Mouse (Mus musculus) liver, adult 2 months (tissue): ENCODE results near the gene Zfp850. TPM values are rescaled to one million over a fixed set of nuclear protein-coding genes. Genes with fewer than 3 reads are reported as not detected.

Experiments used
- DNase-seq: peaks from one replicate; pipeline ENCODE4 v3.0.0-alpha.2; 2011; ENCODE audit warnings: low read depth, low spot score; ENCODE audit errors: extremely low read depth
- H3K27ac ChIP-seq: fragments of 200-500 bp; replicated peaks from 2 replicates; pipeline ENCODE4 v1.5.1; 2012; ENCODE audit warnings: low read depth, mild to moderate bottlenecking, control low read depth, inconsistent platforms, low read length; ENCODE audit not compliant: insufficient read depth
- H3K27me3 ChIP-seq: fragments of 200-500 bp; 2 replicates; pipeline ENCODE4 v1.6.1; 2012; ENCODE audit warnings: mild to moderate bottlenecking, moderate library complexity, low read length, inconsistent platforms; ENCODE audit not compliant: control insufficient read depth, insufficient read depth
- H3K36me3 ChIP-seq: fragments of 200-500 bp; 2 replicates; pipeline ENCODE4 v1.6.1; 2012; ENCODE audit warnings: low read length, inconsistent platforms; ENCODE audit not compliant: control insufficient read depth, insufficient read depth
- H3K4me1 ChIP-seq: fragments of 200-500 bp; 2 replicates; pipeline ENCODE4 v1.6.1; 2011; ENCODE audit warnings: low read length; ENCODE audit not compliant: control insufficient read depth, insufficient read depth
- H3K4me3 ChIP-seq: fragments of 200-500 bp; 2 replicates; pipeline ENCODE4 v1.5.1; 2011; ENCODE audit warnings: low read depth, mild to moderate bottlenecking, control low read depth, low read length, moderate library complexity; ENCODE audit not compliant: insufficient read depth
- H3K79me2 ChIP-seq: fragments of 200-500 bp; 2 replicates; pipeline ENCODE4 v1.6.1; 2012; ENCODE audit warnings: inconsistent platforms, mild to moderate bottlenecking, low read length, moderate library complexity; ENCODE audit not compliant: control insufficient read depth, insufficient read depth
- H3K9ac ChIP-seq: fragments of 200-500 bp; 2 replicates; pipeline ENCODE4 v1.6.1; 2012; ENCODE audit warnings: low read depth, mild to moderate bottlenecking, control low read depth, inconsistent platforms, low read length
- CTCF ChIP-seq: fragments of 200-500 bp; IDR thresholded peaks from 2 replicates; pipeline ENCODE4 v1.5.1; 2011; ENCODE audit warnings: low read depth, low read length, control low read depth
- POLR2A ChIP-seq: fragments of 200-500 bp; IDR thresholded peaks from 2 replicates; pipeline ENCODE4 v1.6.1; 2011; ENCODE audit warnings: low read length, control low read depth; ENCODE audit not compliant: insufficient read depth; ENCODE audit errors: extremely low read depth
- WGBS: fragments of 180-500 bp; shearing (Covaris S2); methylation state at CpG from one replicate; pipeline ENCODE4 v1.1.7; 2018; 5-methylcytosine and 5-hydroxymethylcytosine counted together
- polyA plus RNA-seq: library from polyadenylated mRNA; depleted of rRNA; stranded (reverse); fragments of >200 nt; gene quantifications from 2 replicates; pipeline ENCODE4 v1.2.3, GENCODE M21; 2012; rRNA removed
- total RNA-seq: library from RNA; depleted of rRNA; stranded (reverse); fragments of >200 nt; gene quantifications from 2 replicates; pipeline ENCODE4 v1.2.3, GENCODE M21; 2014; rRNA removed

Zfp850 gene
- 0.28 and 0.54 TPM in 2 replicates for total RNA-seq
- polyA plus RNA-seq = 0.02 TPM in 1 of 2 replicates, not detected in the other

DNA sequence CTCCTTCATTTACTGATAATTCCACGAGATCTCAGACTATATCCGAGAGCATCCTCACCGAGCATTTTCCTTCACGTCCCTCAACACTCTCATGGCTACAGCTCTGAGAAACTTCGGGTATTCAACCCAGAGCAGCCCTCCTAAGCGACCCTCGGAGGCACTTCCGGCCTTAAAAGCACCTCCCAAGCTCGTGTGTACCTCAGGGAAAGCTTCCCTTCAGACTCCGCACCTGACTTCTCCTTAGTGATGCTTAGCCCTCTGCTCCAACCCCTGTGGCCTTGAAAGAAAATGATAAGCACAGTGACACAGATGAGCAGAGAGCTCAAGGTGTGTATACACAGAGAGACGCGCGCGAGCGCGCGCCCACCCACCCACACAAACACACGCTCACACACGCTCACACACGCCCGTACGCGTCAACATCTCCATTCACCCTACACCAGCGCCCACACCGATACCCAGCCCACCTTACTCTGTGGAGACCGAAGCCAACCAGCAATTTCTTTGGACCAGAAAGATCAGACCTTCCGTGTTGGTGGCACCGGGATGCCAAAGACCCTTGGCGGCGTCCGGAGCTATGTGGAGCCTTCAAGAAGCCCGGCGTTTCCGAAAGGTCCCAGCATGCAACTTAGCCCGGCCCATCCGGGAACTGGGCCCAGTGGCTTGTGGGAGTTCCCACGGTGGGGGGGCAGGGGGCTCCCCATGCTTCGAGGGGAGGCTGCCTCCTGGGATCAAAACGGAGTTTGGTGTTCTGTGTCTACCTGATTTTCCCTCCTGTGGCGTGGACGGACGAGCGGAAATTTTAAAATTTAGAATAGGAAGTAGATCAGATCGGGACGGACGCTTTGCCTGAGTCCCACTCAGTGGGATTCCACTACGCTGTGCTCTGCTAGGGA, at the start of gene Zfp850:
Gene Zfp850, minus strand, starts transcription at position 567 of the 896 bp plus-strand sequence.
- DNase-seq = peak; percentile 7
- no peaks in the 10 kb centered on the region for H3K36me3 ChIP-seq
- H3K9ac ChIP-seq = peak within 1 kb of the TSS; percentile 69
- H3K79me2 ChIP-seq = no peaks in the 10 kb centered on the region
- H3K27me3 ChIP-seq = no peaks in the 10 kb centered on the region
- peak within 1 kb of the TSS; percentile 73 for H3K4me3 ChIP-seq
- no peak within 1 kb of the TSS for H3K27ac ChIP-seq
- H3K4me1 ChIP-seq = peaks cover 4% of the 10 kb centered on the region; the same call in 1 of the 2 replicates
- no peak for TF ChIP-seq POLR2A
- no peak for TF ChIP-seq CTCF
- 3% methylated on average over 47 of the region's 47 CpGs for WGBS

- TF ChIP-seq POLR2A = no peak
- TF ChIP-seq CTCF = no peak
- H3K9ac ChIP-seq = peak overlapping the region; percentile 82
- H3K79me2 ChIP-seq = no peaks in the 10 kb centered on the region
- WGBS = 67% methylated on average over 1 of the region's 1 CpGs
- H3K27ac ChIP-seq = peak overlapping the region; percentile 61
- no peak for DNase-seq
- H3K27me3 ChIP-seq = no peaks in the 10 kb centered on the region
- peak overlapping the region; percentile 0; the same call in 1 of the 2 replicates for H3K4me3 ChIP-seq
- peaks cover 17% of the 10 kb centered on the region for H3K4me1 ChIP-seq
- no peaks in the 10 kb centered on the region for H3K36me3 ChIP-seq
Observed at GRCm38 (mm10) chr7:28059972-28060371, 46.1 kb upstream of the Zfp850 start.

GRCm38 (mm10) chr7:28053046-28053930, 39.4 kb upstream of the Zfp850 start:
- Histone ChIP-seq H3K4me1 (peaks cover 19% of the 10 kb centered on the region; the same call in 1 of the 2 replicates), H3K4me3 (no peak overlapping the region), H3K79me2 (peaks cover 5% of the 10 kb centered on the region; the same call in 1 of the 2 replicates), H3K27ac (peak overlapping the region; percentile 97), H3K36me3 (peaks cover 3% of the 10 kb centered on the region), H3K27me3 (no peaks in the 10 kb centered on the region), H3K9ac (no peak overlapping the region; the same call in 1 of the 2 replicates)
- DNase-seq = peak; percentile 96
- TF ChIP-seq CTCF = no peak
- TF ChIP-seq POLR2A = no peak
- 14% methylated on average over 6 of the region's 6 CpGs for WGBS

GRCm38 (mm10) chr7:28050584-28050983, 36.7 kb upstream of the Zfp850 start:
- Histone ChIP-seq H3K9ac (no peak overlapping the region), H3K4me1 (peaks cover 19% of the 10 kb centered on the region; the same call in 1 of the 2 replicates), H3K27me3 (no peaks in the 10 kb centered on the region), H3K27ac (no peak overlapping the region), H3K79me2 (peaks cover 5% of the 10 kb centered on the region; the same call in 1 of the 2 replicates), H3K36me3 (peaks cover 21% of the 10 kb centered on the region), H3K4me3 (no peak overlapping the region)
- no peak for TF ChIP-seq CTCF
- no peak for TF ChIP-seq POLR2A
- 60% methylated on average over 17 of the region's 17 CpGs for WGBS
- no peak for DNase-seq

DNA sequence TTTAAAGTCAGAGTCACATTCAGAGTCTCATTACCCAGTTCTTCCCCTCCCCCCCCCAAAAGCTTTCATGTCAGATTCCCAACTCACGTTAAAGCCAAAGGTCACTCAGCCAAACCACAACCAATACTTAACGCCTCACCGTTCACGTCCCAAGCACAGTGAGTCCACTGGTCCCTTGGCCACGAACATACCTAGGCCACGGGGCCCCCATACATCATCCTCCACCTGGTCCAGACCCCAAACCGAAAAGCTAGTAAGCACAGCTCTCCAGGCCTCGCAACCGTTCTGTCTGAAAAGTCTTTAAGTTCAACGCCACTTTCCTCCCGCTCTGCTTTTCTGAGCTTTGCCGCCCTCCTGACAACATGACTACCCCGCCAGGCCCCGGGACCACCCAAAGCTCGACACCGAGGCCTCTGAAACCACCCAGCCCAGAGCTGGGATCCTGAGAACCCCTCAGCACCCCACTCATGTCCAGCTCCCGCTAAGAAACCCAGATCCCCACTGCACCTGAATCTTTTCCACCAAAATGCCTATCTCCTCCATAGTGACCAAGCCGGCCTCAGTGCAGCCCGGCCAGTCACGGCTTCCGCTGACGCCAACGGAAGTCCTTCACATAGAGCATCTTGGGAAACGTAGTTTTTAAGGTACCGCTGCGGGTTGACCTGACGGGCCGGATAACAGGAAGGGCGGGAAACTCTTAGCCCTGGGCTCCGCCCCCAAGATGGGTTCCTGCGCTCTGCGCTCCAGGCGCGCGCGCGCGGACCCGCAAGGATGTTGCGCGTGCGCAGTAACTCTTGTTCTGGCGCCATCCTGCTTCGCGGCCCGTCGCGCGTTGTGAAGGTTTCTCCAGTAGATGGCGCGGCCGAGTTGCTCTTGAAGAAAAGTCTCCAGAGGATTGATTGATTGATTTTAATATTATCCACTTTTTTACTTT, 35.8 kb upstream of the Zfp850 start, which contains the start of gene Psmc4:
Gene Psmc4, minus strand, starts transcription at position 626 of the 934 bp plus-strand sequence.
- H3K36me3 ChIP-seq = peaks cover 21% of the 10 kb centered on the region
- peak; percentile 71 for TF ChIP-seq POLR2A
- peak; percentile 89 for TF ChIP-seq CTCF

More for the DNA sequence above, 35.8 kb upstream of the Zfp850 start, which contains the start of gene Psmc4:
- H3K9ac ChIP-seq = peak within 1 kb of the TSS; percentile 89
- peak within 1 kb of the TSS; percentile 87 for H3K4me3 ChIP-seq
- peaks cover 5% of the 10 kb centered on the region; the same call in 1 of the 2 replicates for H3K79me2 ChIP-seq
- peak within 1 kb of the TSS; percentile 84 for H3K27ac ChIP-seq
- under 1% methylated on average over 52 of the region's 52 CpGs for WGBS
- peaks cover 16% of the 10 kb centered on the region; the same call in 1 of the 2 replicates for H3K4me1 ChIP-seq
- DNase-seq = peak; percentile 95
- H3K27me3 ChIP-seq = no peaks in the 10 kb centered on the region
